Mouse (Mus musculus) forebrain, embryonic 11.5 days (tissue): Measurements from ENCODE around the gene Man2b1. TPM values are rescaled to one million over a fixed set of nuclear protein-coding genes. Genes with fewer than 3 reads are reported as not detected.

ENCODE experiments used
- ATAC-seq: fragments of 200-750 bp; cut with Nextera tagmentation; replicated peaks from 2 replicates; pipeline ENCODE4 v1.8.0; 2017; ENCODE audit warnings: moderate TSS enrichment; ENCODE audit not compliant: low FRiP score
- DNase-seq: peaks from one replicate; pipeline ENCODE4 v3.0.0-alpha.2; 2017; ENCODE audit warnings: low spot score
- H3K27ac ChIP-seq: fragments of 300-500 bp; sonication (generic); 2 replicates; pipeline ENCODE4 v1.5.1; 2014; ENCODE audit warnings: low read depth, low read length
- H3K27me3 ChIP-seq: fragments of 300-500 bp; sonication (generic); 2 replicates; pipeline ENCODE4 v1.6.1; 2014; ENCODE audit warnings: mild to moderate bottlenecking, low read length, mixed read lengths; ENCODE audit not compliant: control insufficient read depth, insufficient read depth
- H3K36me3 ChIP-seq: fragments of 300-500 bp; sonication (generic); 2 replicates; pipeline ENCODE4 v1.6.1; 2014; ENCODE audit warnings: mild to moderate bottlenecking, low read length, moderate library complexity, mixed read lengths; ENCODE audit not compliant: control insufficient read depth, insufficient read depth
- H3K4me1 ChIP-seq: fragments of 300-500 bp; sonication (generic); replicated peaks from 2 replicates; pipeline ENCODE4 v1.6.1; 2014; ENCODE audit warnings: low read length, mixed read lengths; ENCODE audit not compliant: control insufficient read depth, insufficient read depth
- H3K4me2 ChIP-seq: fragments of 300-500 bp; sonication (generic); 2 replicates; pipeline ENCODE4 v1.6.1; 2014; ENCODE audit warnings: low read depth, mild to moderate bottlenecking, low read length, moderate library complexity, mixed read lengths; ENCODE audit not compliant: severe bottlenecking
- H3K4me3 ChIP-seq: fragments of 300-500 bp; sonication (generic); 2 replicates; pipeline ENCODE4 v1.5.1; 2014; ENCODE audit warnings: low read depth, low read length
- H3K9ac ChIP-seq: fragments of 300-500 bp; sonication (generic); 2 replicates; pipeline ENCODE4 v1.6.1; 2014; ENCODE audit warnings: low read length
- H3K9me3 ChIP-seq: fragments of 300-500 bp; sonication (generic); 2 replicates; pipeline ENCODE4 v1.6.1; 2016; ENCODE audit warnings: low read length, mixed read lengths; ENCODE audit not compliant: control insufficient read depth
- WGBS: fragments of 180-500 bp; shearing (Covaris S2); extraction: QIAGEN DNeasy Blood & Tissue Kit; methylation state at CpG from one replicate; pipeline ENCODE4 v1.1.7; 2014; 5-methylcytosine and 5-hydroxymethylcytosine counted together
- polyA plus RNA-seq: library from polyadenylated mRNA; unstranded; fragments of >200 nt; fragmentation: Nextera tagmentation; extraction: Ambion mirVana; gene quantifications from 2 replicates; pipeline ENCODE4 v1.2.1, GENCODE M21; 2014

The Man2b1 gene
- polyA plus RNA-seq = 20.9 and 21.0 TPM in 2 replicates

DNA sequence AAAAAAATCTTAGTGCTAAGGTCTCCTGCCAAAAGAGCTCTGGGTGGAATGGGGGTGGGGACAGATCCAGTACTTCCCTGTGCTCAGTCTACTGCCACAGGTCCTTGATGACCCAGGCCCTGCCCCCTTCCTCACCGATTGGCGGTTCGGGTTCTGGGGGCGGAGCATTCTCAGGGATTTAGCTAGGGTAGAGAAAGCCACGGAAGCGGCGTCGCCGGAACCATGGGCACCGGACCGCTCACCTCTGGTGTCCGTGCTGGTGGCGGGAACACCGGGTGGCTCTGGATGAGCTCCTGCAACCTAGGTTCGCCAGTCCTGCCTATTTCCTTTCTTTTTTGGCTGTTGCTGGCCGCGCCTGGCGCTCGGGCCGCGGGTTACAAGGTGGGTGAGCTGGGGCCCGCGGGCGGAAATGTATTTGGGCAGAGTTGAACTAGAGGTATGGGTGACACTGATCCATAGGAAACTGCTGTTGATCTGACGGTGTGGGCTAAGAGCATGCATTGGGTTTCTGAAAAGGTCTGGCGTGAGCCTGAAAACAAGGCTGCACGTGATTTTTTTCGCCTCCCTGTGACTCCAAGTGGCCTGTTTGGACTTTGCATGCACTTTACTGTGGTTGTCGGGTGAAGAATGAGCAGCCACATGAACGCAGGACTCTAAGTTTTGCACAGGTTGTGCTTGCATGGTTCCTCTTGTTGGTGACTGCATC lies at the start of gene Man2b1:
Man2b1 (plus strand) TSS at position 163 of the 706 bp plus-strand sequence.
- 2% methylated on average over 30 of the region's 30 CpGs for WGBS
- DNase-seq (peak; percentile 85), ATAC-seq (peak; percentile 85)
- peak within 1 kb of the TSS; percentile 53 for H3K4me3 ChIP-seq
- no peaks in the 10 kb centered on the region for H3K9me3 ChIP-seq
- H3K36me3 ChIP-seq = no peaks in the 10 kb centered on the region; the same call in 1 of the 2 replicates
- H3K4me2 ChIP-seq = peak within 1 kb of the TSS; percentile 81
- peak within 1 kb of the TSS; percentile 68 for H3K9ac ChIP-seq
- no peak within 1 kb of the TSS for H3K27ac ChIP-seq
- peaks cover 4% of the 10 kb centered on the region; the same call in 1 of the 2 replicates for H3K4me1 ChIP-seq
- H3K27me3 ChIP-seq = no peaks in the 10 kb centered on the region

DNA sequence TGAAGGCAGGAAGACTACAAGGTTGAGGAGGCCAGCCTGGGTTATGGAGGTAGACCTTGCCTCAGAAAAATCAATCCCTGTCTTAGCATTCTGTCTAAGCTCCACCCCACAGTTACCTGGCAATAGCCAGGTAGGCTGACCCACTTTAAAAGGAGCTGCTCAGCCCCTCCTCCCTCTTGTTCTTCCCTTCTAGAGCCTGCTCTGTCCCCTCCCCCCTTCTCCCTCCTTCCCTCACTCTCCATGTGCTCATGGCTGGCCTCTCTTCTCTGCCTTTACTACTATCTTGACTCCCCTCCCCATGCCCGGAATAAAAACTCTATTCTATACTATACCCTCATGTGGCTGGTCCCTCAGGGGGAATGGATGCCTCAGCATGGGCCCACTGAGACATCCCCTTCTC lies 49.2 kb upstream of the Man2b1 start:
- ATAC-seq = no peak
- Histone ChIP-seq H3K27me3 (no peaks in the 10 kb centered on the region), H3K9ac (no peak overlapping the region), H3K36me3 (peaks cover 10% of the 10 kb centered on the region; the same call in 1 of the 2 replicates), H3K9me3 (no peaks in the 10 kb centered on the region), H3K4me2 (no peak overlapping the region), H3K4me1 (peaks cover 5% of the 10 kb centered on the region; the same call in 1 of the 2 replicates), H3K4me3 (no peak overlapping the region), H3K27ac (no peak overlapping the region)
- WGBS = 73% methylated on average over 1 of the region's 1 CpGs
- no peak for DNase-seq

GRCm38 (mm10) chr8:85034764-85035163 lies 48.3 kb upstream of the Man2b1 start:
- Histone ChIP-seq H3K9me3 (no peaks in the 10 kb centered on the region), H3K27me3 (no peaks in the 10 kb centered on the region), H3K4me3 (peak overlapping the region; percentile 80), H3K4me1 (0 out of 2 replicates have a peak, but pooled peaks cover 7% of the 10 kb centered on the region), H3K4me2 (peak overlapping the region; percentile 91), H3K27ac (no peak overlapping the region), H3K36me3 (peaks cover 8% of the 10 kb centered on the region; the same call in 1 of the 2 replicates), H3K9ac (no peak overlapping the region; the same call in 1 of the 2 replicates)
- DNase-seq (peak; percentile 85), ATAC-seq (no peak)
- 3% methylated on average over 13 of the region's 13 CpGs for WGBS

- Histone ChIP-seq H3K27ac (no peak overlapping the region), H3K27me3 (no peaks in the 10 kb centered on the region), H3K4me3 (peak overlapping the region; percentile 80), H3K9ac (peak overlapping the region; percentile 93), H3K4me1 (0 out of 2 replicates have a peak, but pooled peaks cover 7% of the 10 kb centered on the region), H3K4me2 (peak overlapping the region; percentile 91), H3K36me3 (peaks cover 5% of the 10 kb centered on the region; the same call in 1 of the 2 replicates), H3K9me3 (no peaks in the 10 kb centered on the region)
- no peak for DNase-seq
- ATAC-seq = no peak
- 10% methylated on average over 12 of the region's 12 CpGs for WGBS
Observed at GRCm38 (mm10) chr8:85035165-85035727, 47.8 kb upstream of the Man2b1 start.

DNA sequence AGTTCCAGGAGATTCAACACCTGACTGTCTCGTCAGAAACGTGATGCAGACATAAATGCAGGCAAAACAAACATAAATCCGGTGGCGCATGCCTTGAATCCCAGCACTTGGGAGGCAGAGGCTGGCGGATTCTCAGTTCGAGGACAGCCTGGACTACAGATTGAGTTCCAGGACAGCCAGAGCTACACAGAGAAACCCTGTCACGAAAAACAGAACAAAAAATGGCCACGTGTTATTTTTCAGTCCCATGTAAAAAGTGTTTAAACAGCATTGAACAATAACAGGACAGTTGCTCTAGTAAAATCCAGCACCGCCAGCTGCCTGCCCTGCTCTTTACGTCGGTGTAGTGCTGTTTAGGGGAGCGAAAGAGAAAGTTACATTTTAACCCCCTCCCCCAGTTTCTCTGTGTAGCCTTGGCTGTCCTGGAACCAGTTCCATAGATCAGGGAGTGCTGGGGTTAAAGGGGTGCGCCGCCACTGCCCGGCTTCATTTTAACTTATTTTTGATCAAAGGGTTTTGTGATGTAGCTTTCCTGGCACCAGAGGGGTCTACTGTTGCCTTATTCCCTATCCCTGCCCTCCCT lies 47.3 kb upstream of the Man2b1 start:
- DNase-seq (no peak), ATAC-seq (0 out of 2 replicates have a peak, but pooled peaks have one; percentile 0)
- Histone ChIP-seq H3K36me3 (peaks cover 4% of the 10 kb centered on the region; the same call in 1 of the 2 replicates), H3K4me3 (peak overlapping the region; percentile 80), H3K27me3 (no peaks in the 10 kb centered on the region), H3K4me2 (peak overlapping the region; percentile 91), H3K4me1 (0 out of 2 replicates have a peak, but pooled peaks cover 7% of the 10 kb centered on the region), H3K27ac (peak overlapping the region; percentile 64), H3K9me3 (no peaks in the 10 kb centered on the region), H3K9ac (peak overlapping the region; percentile 93)
- WGBS = 2% methylated on average over 15 of the region's 15 CpGs

- 0 out of 2 replicates have a peak, but pooled peaks cover 7% of the 10 kb centered on the region for H3K4me1 ChIP-seq
- WGBS = 0% methylated on average over 9 of the region's 9 CpGs
- no peak for DNase-seq
- H3K4me3 ChIP-seq = peak overlapping the region; percentile 80
- H3K27me3 ChIP-seq = no peaks in the 10 kb centered on the region
- peak; percentile 34 for ATAC-seq
- H3K36me3 ChIP-seq = peaks cover 4% of the 10 kb centered on the region; the same call in 1 of the 2 replicates
- H3K9me3 ChIP-seq = no peaks in the 10 kb centered on the region
- H3K9ac ChIP-seq = peak overlapping the region; percentile 93
- peak overlapping the region; percentile 64 for H3K27ac ChIP-seq
- H3K4me2 ChIP-seq = peak overlapping the region; percentile 91
Observed at GRCm38 (mm10) chr8:85036381-85036717, 46.7 kb upstream of the Man2b1 start.

- peak within 1 kb of the TSS; percentile 96 for H3K4me2 ChIP-seq
- no peaks in the 10 kb centered on the region for H3K9me3 ChIP-seq
- H3K9ac ChIP-seq = peak within 1 kb of the TSS; percentile 93
- ATAC-seq = peak; percentile 93
- H3K4me1 ChIP-seq = 0 out of 2 replicates have a peak, but pooled peaks cover 7% of the 10 kb centered on the region
- H3K27ac ChIP-seq = peak within 1 kb of the TSS; percentile 99
- peak within 1 kb of the TSS; percentile 80 for H3K4me3 ChIP-seq
- H3K27me3 ChIP-seq = no peaks in the 10 kb centered on the region
- DNase-seq = peak; percentile 93
- under 1% methylated on average over 59 of the region's 59 CpGs for WGBS
- H3K36me3 ChIP-seq = no peaks in the 10 kb centered on the region; the same call in 1 of the 2 replicates
Observed at GRCm38 (mm10) chr8:85036718-85037365, 46.2 kb upstream of the Man2b1 start, which contains the start of gene Tnpo2. Gene Tnpo2 (plus strand): TSS chr8:85036915.

DNA sequence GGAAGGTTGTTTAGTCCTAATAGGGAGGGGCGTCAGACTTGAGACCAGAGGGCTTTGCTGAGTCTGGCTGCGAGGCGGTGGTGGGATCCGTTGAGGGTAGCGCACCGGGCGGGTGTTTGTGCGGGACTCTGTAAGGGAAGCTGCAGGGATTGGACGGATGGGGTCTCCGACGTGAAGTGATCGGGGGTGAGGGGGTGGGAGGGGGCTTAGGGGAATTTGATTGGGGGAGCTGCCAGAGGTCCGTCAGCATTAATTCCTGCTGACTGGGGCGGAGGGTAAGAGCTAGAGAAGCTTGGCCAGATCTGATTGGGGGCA lies 45.7 kb upstream of the Man2b1 start:
- Histone ChIP-seq H3K4me1 (0 out of 2 replicates have a peak, but pooled peaks cover 7% of the 10 kb centered on the region), H3K9me3 (no peaks in the 10 kb centered on the region), H3K4me3 (peak overlapping the region; percentile 80), H3K4me2 (peak overlapping the region; percentile 96), H3K9ac (peak overlapping the region; percentile 93), H3K27me3 (no peaks in the 10 kb centered on the region), H3K27ac (peak overlapping the region; percentile 99), H3K36me3 (peaks cover 2% of the 10 kb centered on the region; the same call in 1 of the 2 replicates)
- ATAC-seq (peak; percentile 60), DNase-seq (no peak)
- 1% methylated on average over 14 of the region's 14 CpGs for WGBS
